Mouse (Mus musculus) gastrocnemius, postnatal 36 days (tissue): ENCODE results near the gene Lrg1. TPM values are rescaled to one million over a fixed set of nuclear protein-coding genes. Genes with fewer than 3 reads are reported as not detected.
"Not testable (repeated sequence)": the region's sequence is repeated elsewhere in the genome, so short reads cannot be mapped to it uniquely, and the experiment has no call there.

Experiments used
- DNase-seq, 2 experiments: peaks; one replicate each; pipeline ENCODE4 v3.0.0; 2022
- intact Hi-C: fragments of 180-260 bp; cut with DNase I; formaldehyde crosslinking; loops from one replicate; pipeline ENCODE4 v1.15.1; 2025
- total RNA-seq, 2 experiments: library from RNA; stranded (reverse); gene quantifications; 2 replicates each; pipeline ENCODE4 v1.2.3; 2021

Lrg1 gene
- total RNA-seq, 2 experiments from 2014 or later: 14.9 to 15.7 TPM

GRCm38 (mm10) chr17:56111864-56112263 is 9.9 kb downstream of the Lrg1 start:
- intact Hi-C loops: no loop called here
- DNase-seq: no peak

GRCm38 (mm10) chr17:56111021-56111420 is 10.8 kb downstream of the Lrg1 start:
- intact Hi-C loops: no loop called here
- no peak for DNase-seq

- intact Hi-C loops: no loop called here
- DNase-seq: peak in 1 of 2 experiments; percentile 56
These were observed 11.2 kb downstream of the Lrg1 start for GRCm38 (mm10) chr17:56110571-56110970.

GRCm38 (mm10) chr17:56109219-56110051 is 12.4 kb downstream of the Lrg1 start, which contains the start of gene Plin4:
Plin4 (minus strand) TSS chr17:56109803.
- peak; percentile 45 to 74 for DNase-seq
- intact Hi-C loops: no loop called here

DNA sequence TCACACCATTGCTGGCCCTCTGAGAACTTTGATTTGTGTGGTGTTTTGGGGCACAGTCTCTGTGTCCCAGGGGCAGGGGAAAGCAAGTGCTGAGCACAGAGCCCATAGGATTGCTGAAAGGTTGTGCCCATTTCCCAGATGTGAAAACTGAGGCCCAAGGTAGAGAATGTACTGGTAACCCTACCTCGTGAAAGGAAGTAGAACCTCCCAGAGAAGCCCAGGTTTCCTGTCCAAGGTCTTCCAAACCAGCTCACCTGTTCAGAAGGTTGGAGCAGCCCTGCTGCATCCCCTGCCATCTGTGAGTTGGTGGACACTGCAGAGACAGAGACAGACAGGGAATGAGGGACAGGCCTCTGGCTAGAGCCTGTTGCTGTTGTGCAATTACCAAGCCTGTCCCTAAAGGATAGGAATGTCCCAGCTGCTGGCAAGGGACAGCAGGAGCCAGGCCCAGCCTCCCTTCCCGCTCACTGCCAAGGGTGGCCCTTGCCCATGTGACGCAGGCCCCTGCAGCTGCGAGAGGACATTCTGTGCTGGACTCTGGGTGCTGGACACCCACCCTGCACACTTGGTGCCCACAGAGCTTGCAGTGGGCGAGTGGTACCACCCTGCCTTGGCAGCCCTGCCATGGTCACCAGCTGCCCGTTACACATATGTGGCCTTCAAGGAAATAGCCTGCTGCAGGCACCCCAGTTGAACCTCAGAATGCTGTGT is 13.3 kb downstream of the Lrg1 start:
- intact Hi-C loops: no loop called here
- DNase-seq: peak; percentile 79 to 83

GRCm38 (mm10) chr17:56107736-56108135 is 14.1 kb downstream of the Lrg1 start:
- intact Hi-C loops: no loop called here
- DNase-seq: no peak

GRCm38 (mm10) chr17:56106981-56107380 is 14.8 kb downstream of the Lrg1 start:
- intact Hi-C loops: no loop called here
- DNase-seq: no peak

DNA sequence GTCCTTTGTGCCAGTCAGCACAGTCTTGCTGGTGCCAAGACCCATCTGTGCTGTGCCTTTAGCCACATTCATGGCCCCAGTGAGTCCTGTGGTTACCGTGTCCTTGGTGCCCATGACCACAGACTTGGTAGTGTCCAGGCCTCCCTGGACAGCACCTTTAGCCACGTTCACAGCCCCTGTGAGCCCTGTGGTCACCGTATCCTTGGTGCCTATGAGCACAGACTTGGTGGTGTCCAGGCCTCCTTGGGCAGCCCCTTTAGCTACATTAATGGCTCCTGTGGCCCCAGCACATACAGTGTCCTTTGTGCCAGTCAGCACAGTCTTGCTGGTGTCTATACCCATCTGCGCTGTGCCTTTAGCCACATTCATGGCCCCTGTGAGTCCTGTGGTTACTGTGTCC is 15.4 kb downstream of the Lrg1 start:
- DNase-seq, intact Hi-C loops: not testable (repeated sequence)

DNA sequence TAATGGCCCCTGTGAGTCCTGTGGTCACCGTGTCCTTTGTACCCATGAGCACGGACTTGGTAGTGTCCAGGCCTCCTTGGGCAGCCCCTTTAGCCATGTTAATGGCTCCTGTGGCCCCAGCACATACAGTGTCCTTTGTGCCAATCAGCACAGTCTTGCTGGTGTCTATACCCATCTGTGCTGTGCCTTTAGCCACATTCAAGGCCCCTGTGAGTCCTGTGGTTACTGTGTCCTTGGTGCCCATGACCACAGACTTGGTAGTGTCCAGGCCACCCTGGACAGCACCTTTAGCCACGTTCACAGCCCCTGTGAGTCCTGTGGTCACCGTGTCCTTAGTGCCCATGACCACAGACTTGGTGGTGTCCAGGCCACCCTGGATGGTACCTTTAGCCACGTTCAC is 17.0 kb downstream of the Lrg1 start:
- DNase-seq, intact Hi-C loops: not testable (repeated sequence)

DNA sequence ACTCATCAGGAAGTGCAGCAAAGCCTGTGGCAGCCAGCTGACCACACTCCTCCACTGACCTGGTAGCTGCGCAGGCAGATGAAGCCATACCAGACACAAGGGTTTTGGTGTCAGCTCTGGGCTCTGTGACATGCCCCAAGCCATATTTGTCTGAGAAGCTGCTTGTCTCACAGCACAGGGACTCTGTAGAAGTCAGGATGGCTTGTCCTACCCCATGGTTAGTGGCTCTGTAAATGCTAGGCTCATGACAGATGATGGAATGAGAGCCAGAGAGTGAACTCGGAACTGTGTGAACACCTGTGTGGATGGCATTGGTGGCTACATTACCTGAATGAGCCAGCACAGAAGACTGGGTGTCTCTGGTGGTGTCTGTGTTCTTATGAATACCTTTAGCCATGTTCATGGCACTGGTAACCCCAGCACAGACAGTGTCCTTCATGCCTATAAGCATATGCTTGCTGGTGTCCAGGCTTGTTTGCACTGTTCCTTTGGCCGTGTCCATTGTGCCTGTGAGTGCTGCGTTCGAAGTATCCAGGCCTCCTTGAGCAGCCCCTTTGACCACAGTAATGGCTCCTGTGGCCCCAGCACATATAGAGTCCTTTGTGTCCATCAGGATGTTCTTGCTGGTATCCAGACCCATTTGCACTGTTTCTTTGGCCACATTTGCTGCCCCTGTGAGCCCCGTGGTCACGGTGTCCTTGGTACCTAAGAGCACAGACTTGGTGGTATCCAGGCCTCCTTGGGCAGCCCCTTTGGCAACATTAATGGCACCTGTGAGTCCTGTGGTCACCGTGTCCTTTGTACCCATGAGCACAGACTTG is 18.1 kb downstream of the Lrg1 start:
- intact Hi-C loops: no loop called here
- no peak for DNase-seq

DNA sequence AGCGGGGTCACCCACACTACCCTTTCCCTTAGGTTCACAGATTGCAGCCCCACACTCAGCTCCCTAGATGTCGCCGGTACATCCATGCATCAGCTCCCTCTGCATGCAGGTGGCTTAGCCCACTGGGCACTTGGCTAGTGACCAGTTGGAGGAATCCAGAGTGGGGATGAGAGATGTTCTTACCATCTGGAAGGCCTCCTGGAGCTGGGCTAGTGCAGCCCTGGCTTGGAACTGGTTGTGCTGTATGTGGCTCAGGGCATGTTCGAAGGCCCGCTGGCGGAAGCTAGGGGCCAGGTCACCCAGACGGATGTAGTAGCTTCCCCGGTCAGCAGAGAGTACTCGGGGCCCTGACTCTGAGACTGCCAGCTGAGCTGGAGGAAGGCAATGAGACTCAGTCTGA is 18.9 kb downstream of the Lrg1 start:
- no peak for DNase-seq
- intact Hi-C loops: no loop called here

- intact Hi-C loops: no loop called here
- no peak for DNase-seq
These were observed 19.6 kb downstream of the Lrg1 start for GRCm38 (mm10) chr17:56102158-56102557.

GRCm38 (mm10) chr17:56100811-56101210 is 21.0 kb downstream of the Lrg1 start:
- intact Hi-C loops: no loop called here
- DNase-seq: peak in 1 of 2 experiments; percentile 39

- intact Hi-C loops: no loop called here
- peak in 1 of 2 experiments; percentile 41 for DNase-seq
These were observed 22.9 kb downstream of the Lrg1 start for GRCm38 (mm10) chr17:56098711-56099572.

DNA sequence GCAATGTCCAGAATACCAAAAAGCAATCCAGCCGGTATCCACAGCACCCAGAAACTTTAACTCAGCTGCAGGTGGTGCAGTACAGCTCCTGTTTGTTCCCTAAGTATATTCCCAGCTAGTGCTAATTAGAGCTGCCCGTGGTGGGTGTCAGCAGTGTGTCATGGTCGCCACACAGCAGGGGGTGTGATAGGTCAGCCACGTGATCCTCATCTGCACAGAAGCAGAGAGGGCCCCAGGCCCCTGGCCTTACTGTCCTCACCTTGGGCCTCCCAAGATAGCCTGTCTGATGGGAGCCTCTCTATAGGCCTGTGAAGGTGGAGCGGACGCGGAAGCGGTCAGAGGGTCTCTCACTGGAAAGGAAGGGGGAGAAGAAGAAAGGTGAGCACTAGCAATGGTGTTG is 23.6 kb downstream of the Lrg1 start:
- intact Hi-C loops: no loop called here
- DNase-seq: no peak

GRCm38 (mm10) chr17:56096883-56097282 is 24.9 kb downstream of the Lrg1 start:
- DNase-seq: no peak
- intact Hi-C loops: no loop called here

- intact Hi-C loops: loop anchor here (5.0 kb wide), 1 partner anchor 940 kb away; the partner anchor contains the start of gene Khsrp
- DNase-seq: no peak
These were observed 29.0 kb downstream of the Lrg1 start for GRCm38 (mm10) chr17:56092794-56093193.

- intact Hi-C loops: loop anchor here (5.0 kb wide), 1 partner anchor 940 kb away; the partner anchor contains the start of gene Khsrp
- no peak for DNase-seq
These were observed 29.5 kb downstream of the Lrg1 start for GRCm38 (mm10) chr17:56092312-56092711.

DNA sequence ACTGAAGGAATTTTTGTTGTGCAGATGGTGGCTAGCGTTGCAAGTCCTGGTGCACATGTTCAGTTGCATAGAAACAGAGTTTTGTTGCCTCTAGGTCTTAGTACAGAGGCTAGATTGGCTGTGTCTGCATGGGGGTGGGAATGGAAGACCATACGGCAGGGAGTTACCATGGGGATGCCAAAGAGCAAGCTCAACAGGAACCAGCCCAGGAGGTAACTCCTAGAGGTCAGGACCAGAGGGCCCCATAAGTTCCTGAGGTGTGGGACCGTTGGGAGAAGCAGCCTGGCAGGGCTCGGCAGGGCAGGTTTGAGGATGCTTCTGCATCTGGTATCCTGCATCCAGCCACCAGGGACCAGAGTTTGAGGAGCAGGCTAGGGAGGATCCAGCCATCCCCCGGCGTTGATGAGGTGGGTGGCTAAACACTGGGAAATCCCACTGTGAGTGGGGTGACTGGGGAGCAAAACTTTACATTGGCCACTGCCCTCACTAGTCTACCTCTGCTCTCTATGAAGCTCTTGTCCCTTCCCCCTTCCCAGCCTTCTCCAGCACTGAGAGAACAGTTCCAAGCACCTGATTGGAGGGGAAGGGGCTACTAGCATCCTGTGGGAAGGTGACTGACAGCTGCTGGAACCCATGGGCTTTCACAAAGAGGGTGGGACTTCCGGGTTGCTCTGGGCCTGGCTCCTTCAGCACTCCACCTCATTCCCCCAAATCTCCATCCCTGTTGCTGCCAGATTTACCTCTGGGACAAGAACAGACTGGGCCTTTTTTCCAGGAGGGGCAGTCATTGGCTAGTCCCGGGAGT is 40.8 kb downstream of the Lrg1 start:
- no peak for DNase-seq
- intact Hi-C loops: no loop called here
